Mouse (Mus musculus) ES-E14 (cell line): ENCODE data around the gene Chat.
"Not testable (repeated sequence)": the region's sequence is repeated elsewhere in the genome, so short reads cannot be mapped to it uniquely, and the experiment has no call there.

Experiments
- HCFC1 ChIP-seq: IDR thresholded peaks from 2 replicates; pipeline ENCODE4 v1.6.1; 2012; ENCODE audit warnings: low read length, inconsistent platforms, borderline replicate concordance; ENCODE audit not compliant: insufficient read depth
- ZNF384 ChIP-seq: IDR thresholded peaks from 2 replicates; pipeline ENCODE4 v1.6.1; 2012; ENCODE audit warnings: low read depth, low read length, inconsistent platforms

- TF ChIP-seq ZNF384, HCFC1: not testable (repeated sequence)
Measured at GRCm38 (mm10) chr14:32405399-32405798, 60.4 kb downstream of the Chat start.
